Comparison of ENCODE assay signal across 24 mouse cellular contexts in the genomic region with DNA sequence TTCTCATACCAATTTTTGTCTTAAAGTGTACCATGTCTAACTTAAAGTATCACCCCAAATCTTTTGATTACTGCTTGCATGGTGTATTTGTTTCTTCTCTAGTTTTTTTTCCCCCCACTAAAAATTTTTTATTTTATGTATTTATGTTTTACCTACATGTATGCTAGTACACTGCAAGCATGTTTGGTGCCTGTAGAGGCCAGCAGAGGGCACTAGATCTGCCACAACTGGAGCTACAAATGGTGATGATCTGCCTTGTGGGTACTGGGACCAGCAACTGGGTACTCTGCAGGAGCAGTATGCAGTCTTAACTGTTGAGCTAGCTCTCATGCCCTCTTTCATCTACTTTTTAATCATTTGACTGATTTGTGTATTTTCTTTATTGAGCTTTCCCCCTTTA.
DNase-seq lines count a peak whose midpoint lies in the region; ATAC-seq and TF ChIP-seq lines count a peak whose summit lies in the region.
"Had no signal": no experiment of that assay in that cellular context is flagged by ENCODE, and none has a peak within 500 bp of the region (broad histone marks: within the 10 kb centered on the region; RNA-seq: fewer than 3 reads in every experiment).

No protein-coding gene starts in this region.

- no peak for ATAC-seq in heart, embryonic 11.5 days (replicated peaks; ENCODE audit: insufficient number of reproducible peaks, low FRiP score, low TSS enrichment)
- ATAC-seq in hindbrain, embryonic 16.5 days = no peak
- ATAC-seq: forebrain, embryonic 14.5 days; midbrain, embryonic 13.5 days had no signal

- H3K9me3 ChIP-seq in heart, embryonic 11.5 days (replicated peaks; ENCODE audit: control insufficient read depth, low read length) = no peaks in the 10 kb centered on the region
- H3K9me3 ChIP-seq in E14TG2a.4 (ENCODE audit: low read length) = no peaks in the 10 kb centered on the region
- no peaks in the 10 kb centered on the region for H3K9me3 ChIP-seq in hindbrain, embryonic 16.5 days (ENCODE audit: control insufficient read depth, low read length)
- H3K9me3 ChIP-seq: embryonic facial prominence, embryonic 15.5 days; heart, embryonic 10.5 days; limb, embryonic 12.5 days; liver, embryonic 13.5 days; megakaryocyte, embryonic 14.5 days; stomach, embryonic 15.5 days had no signal

- H3K36me3 ChIP-seq in heart, adult 2 months (ENCODE audit: control insufficient read depth, insufficient read depth, low read length) = no peaks in the 10 kb centered on the region
- H3K36me3 ChIP-seq in heart, embryonic 11.5 days (ENCODE audit: control insufficient read depth, insufficient read depth, low read length) = no peaks in the 10 kb centered on the region
- H3K36me3 ChIP-seq in E14TG2a.4 (ENCODE audit: insufficient read depth, low read length) = no peaks in the 10 kb centered on the region
- H3K36me3 ChIP-seq in hindbrain, embryonic 16.5 days (ENCODE audit: control insufficient read depth, insufficient read depth, low read length) = no peaks in the 10 kb centered on the region
- H3K36me3 ChIP-seq: embryonic facial prominence, embryonic 15.5 days; heart, embryonic 10.5 days; limb, embryonic 12.5 days; liver, embryonic 13.5 days; midbrain, embryonic 13.5 days; stomach, embryonic 15.5 days had no signal

- H3K4me2 ChIP-seq in heart, embryonic 11.5 days = no peak overlapping the region
- H3K4me2 ChIP-seq in hindbrain, embryonic 16.5 days (ENCODE audit: low read length) = no peak overlapping the region
- H3K4me2 ChIP-seq: embryonic facial prominence, embryonic 15.5 days; limb, embryonic 12.5 days; liver, embryonic 13.5 days; midbrain, embryonic 13.5 days; stomach, embryonic 15.5 days had no signal

- no peaks in the 10 kb centered on the region for H3K79me2 ChIP-seq in heart, adult 2 months (replicated peaks; ENCODE audit: control insufficient read depth, insufficient read depth, low read length)

- TF ChIP-seq CTCF in heart, adult 2 months (IDR thresholded peaks at IDR 0.05) = peak; percentile 21; the same call in 1 of the 2 replicates
- peak; percentile 50 for TF ChIP-seq CTCF in layer of hippocampus, adult 2 months (conservative IDR thresholded peaks at IDR 0.05)
- peak; percentile 53 for TF ChIP-seq CTCF in E14TG2a.4 (conservative IDR thresholded peaks at IDR 0.05; ENCODE audit: low read length)

- intact Hi-C loops in heart, adult 2 months (cut with DNase I) = no loop called here

- no peak for TF ChIP-seq EP300 in heart, adult 2 months (IDR thresholded peaks at IDR 0.05; ENCODE audit: insufficient read depth, low read depth, low read length)

- DNase-seq in heart, adult 2 months = no peak
- DNase-seq in layer of hippocampus, adult 2 months (ENCODE audit: low spot score in 2 of 2) = no peak
- no peak for DNase-seq in layer of hippocampus, adult 9-10 months (ENCODE audit: low spot score)
- peak; percentile 35 for DNase-seq in R1 (ENCODE audit: low read depth, low spot score)
- DNase-seq in ovary, postnatal 10 days (ENCODE audit: low spot score) = no peak
- DNase-seq: adrenal gland, postnatal 14 days; cerebellum, adult 8-10 months; gastrocnemius, adult 2 months; liver, embryonic 13.5 days; lung, adult 2 months; lung, postnatal 36 days; right cerebral cortex, postnatal 4 days; thymus, adult 18-20 months; thymus, postnatal 36 days had no signal

- TF ChIP-seq POLR2A in heart, adult 2 months (IDR thresholded peaks at IDR 0.05; ENCODE audit: insufficient read depth, low read depth, low read length) = no peak

- H3K4me1 ChIP-seq in heart, adult 2 months (ENCODE audit: control insufficient read depth, insufficient read depth, low read length) = no peaks in the 10 kb centered on the region
- no peaks in the 10 kb centered on the region for H3K4me1 ChIP-seq in heart, embryonic 11.5 days (ENCODE audit: control insufficient read depth, insufficient read depth, low read length)
- no peaks in the 10 kb centered on the region for H3K4me1 ChIP-seq in E14TG2a.4 (replicated peaks; ENCODE audit: low read depth, low read length)
- H3K4me1 ChIP-seq in hindbrain, embryonic 16.5 days (ENCODE audit: control insufficient read depth, insufficient read depth, low read depth, low read length) = no peaks in the 10 kb centered on the region
- H3K4me1 ChIP-seq: embryonic facial prominence, embryonic 15.5 days; heart, embryonic 10.5 days; limb, embryonic 12.5 days; liver, embryonic 13.5 days; megakaryocyte, embryonic 14.5 days; midbrain, embryonic 13.5 days; stomach, embryonic 15.5 days had no signal

- no peak overlapping the region for H3K27ac ChIP-seq in heart, adult 2 months
- no peak overlapping the region for H3K27ac ChIP-seq in heart, embryonic 11.5 days (ENCODE audit: low read depth, low read length)
- H3K27ac ChIP-seq in layer of hippocampus, adult 2 months = no peak overlapping the region
- no peak overlapping the region for H3K27ac ChIP-seq in hindbrain, embryonic 16.5 days (ENCODE audit: low read depth, low read length)
- H3K27ac ChIP-seq: embryonic facial prominence, embryonic 15.5 days; gastrocnemius, adult 2 months; heart, embryonic 10.5 days; limb, embryonic 12.5 days; liver, embryonic 13.5 days; midbrain, embryonic 13.5 days; stomach, embryonic 15.5 days had no signal

- no peaks in the 10 kb centered on the region for H3K27me3 ChIP-seq in heart, adult 2 months (ENCODE audit: control insufficient read depth, insufficient read depth, low read length)
- H3K27me3 ChIP-seq in heart, embryonic 11.5 days (ENCODE audit: control insufficient read depth, insufficient read depth, low read length) = no peaks in the 10 kb centered on the region
- no peaks in the 10 kb centered on the region for H3K27me3 ChIP-seq in E14TG2a.4 (ENCODE audit: insufficient read depth, low read length)
- no peaks in the 10 kb centered on the region for H3K27me3 ChIP-seq in hindbrain, embryonic 16.5 days (replicated peaks; ENCODE audit: control insufficient read depth, insufficient read depth, low read length)
- H3K27me3 ChIP-seq: embryonic facial prominence, embryonic 15.5 days; limb, embryonic 12.5 days; liver, embryonic 13.5 days; megakaryocyte, embryonic 14.5 days; midbrain, embryonic 13.5 days; stomach, embryonic 15.5 days had no signal

- H3K9ac ChIP-seq in heart, adult 2 months (ENCODE audit: low read depth, low read length) = no peak overlapping the region
- no peak overlapping the region for H3K9ac ChIP-seq in heart, embryonic 11.5 days (ENCODE audit: low read depth, low read length)
- no peak overlapping the region for H3K9ac ChIP-seq in hindbrain, embryonic 16.5 days (ENCODE audit: low read depth, low read length)
- H3K9ac ChIP-seq: embryonic facial prominence, embryonic 15.5 days; limb, embryonic 12.5 days; liver, embryonic 13.5 days; midbrain, embryonic 13.5 days; stomach, embryonic 15.5 days had no signal

- H3K4me3 ChIP-seq in heart, adult 2 months = no peak overlapping the region
- no peak overlapping the region for H3K4me3 ChIP-seq in heart, embryonic 11.5 days (ENCODE audit: low read depth, low read length)
- no peak overlapping the region for H3K4me3 ChIP-seq in layer of hippocampus, adult 2 months
- H3K4me3 ChIP-seq in E14TG2a.4 (replicated peaks; ENCODE audit: low read length) = no peak overlapping the region
- H3K4me3 ChIP-seq in hindbrain, embryonic 16.5 days (ENCODE audit: low read length) = no peak overlapping the region
- H3K4me3 ChIP-seq: embryonic facial prominence, embryonic 15.5 days; gastrocnemius, adult 2 months; heart, embryonic 10.5 days; limb, embryonic 12.5 days; liver, embryonic 13.5 days; megakaryocyte, embryonic 14.5 days; midbrain, embryonic 13.5 days; stomach, embryonic 15.5 days had no signal
